Mouse (Mus musculus): ENCODE results near the gene Scg3.
A peak's percentile ranks its signal among the peaks of the same experiment; 100 is the strongest.
"Not testable (repeated sequence)": the region's sequence is repeated elsewhere in the genome, so short reads cannot be mapped to it uniquely, and the experiment has no call there.

The Scg3 gene

DNA sequence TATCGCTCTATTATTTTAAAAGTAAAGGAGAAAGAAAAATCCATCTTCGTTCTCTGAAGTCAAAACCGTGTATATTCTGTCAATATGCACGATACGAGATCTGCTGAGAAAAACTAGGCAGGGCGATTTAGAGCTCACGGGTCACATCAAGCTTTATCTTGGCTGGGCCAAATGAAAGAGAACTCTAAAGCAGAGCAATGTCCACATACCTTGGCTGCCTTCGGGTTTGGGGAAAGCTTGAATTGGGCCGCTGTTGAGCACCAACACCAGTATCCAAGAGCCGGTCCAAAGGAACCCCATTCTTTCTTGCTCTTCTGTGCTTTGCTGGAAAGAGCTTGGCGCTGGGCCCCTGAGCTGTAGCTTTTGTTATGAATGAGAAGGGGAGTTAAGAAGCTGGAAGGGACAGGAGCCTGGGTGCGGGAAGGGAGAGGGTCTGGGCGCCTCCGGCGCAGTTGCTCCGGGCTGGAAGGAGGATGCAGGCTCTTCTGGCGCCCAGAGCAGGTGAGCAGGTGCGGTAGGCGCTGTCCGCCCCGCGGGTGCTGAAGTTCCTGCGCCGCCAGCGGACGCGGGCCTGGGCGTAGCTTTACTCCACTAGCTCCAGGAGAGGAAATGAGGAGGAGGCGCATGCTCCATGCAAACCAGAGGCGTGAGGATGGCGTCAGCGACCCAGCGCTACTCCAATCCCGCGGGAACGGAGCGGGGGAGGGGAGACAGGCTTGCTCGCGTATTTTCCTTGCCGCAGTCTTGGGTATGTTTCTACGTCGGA, at the start of gene Scg3:
Gene Scg3, minus strand, starts transcription at position 631 of the 766 bp plus-strand sequence.
- peak; percentile 18 to 62 for DNase-seq (ENCODE audit: low spot score in 2 of 2)

DNA sequence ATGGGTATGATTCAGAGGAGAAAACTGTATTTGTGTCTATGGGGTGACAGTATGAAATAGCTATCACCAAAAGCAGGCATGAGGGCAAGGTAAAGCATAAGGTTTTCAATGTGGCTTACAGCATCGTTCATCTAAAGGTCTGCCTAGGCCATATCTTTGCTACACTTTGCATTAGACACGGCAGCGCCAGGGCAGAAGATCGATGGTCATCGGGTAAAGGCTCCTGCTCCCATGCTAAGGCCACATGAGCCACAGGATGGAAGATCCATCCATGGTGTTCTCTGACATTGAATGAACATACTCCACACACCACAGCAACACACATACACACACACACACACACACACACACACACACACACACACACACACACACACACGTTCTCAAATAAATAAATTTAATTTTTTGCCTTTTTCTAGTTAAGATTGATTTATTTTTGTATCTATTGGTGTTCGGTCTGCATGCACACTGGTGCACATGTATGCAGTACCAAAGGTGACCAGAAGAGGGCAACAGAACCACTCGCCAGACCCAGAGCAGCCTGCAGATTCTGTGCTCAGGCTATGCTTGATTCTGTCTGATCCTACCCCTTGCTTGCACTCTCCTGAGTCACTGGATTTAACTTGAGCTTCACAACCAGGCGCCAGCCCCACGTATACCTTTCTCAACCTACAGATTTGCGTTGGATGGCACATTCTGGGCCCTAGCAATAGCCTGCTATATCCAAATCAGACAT, 36.3 kb upstream of the Scg3 start:
- DNase-seq (ENCODE audit: low spot score in 2 of 2): peak in 1 of 2 experiments; percentile 53

- no peak for DNase-seq (ENCODE audit: low spot score in 2 of 2)
Measured at GRCm38 (mm10) chr9:75719481-75719880, 35.6 kb upstream of the Scg3 start.

GRCm38 (mm10) chr9:75684772-75685171, 916 bp upstream of the Scg3 start:
- DNase-seq (ENCODE audit: low spot score in 2 of 2): no peak

GRCm38 (mm10) chr9:75684292-75684691, 436 bp upstream of the Scg3 start:
- DNase-seq (ENCODE audit: low spot score in 2 of 2): no peak

DNA sequence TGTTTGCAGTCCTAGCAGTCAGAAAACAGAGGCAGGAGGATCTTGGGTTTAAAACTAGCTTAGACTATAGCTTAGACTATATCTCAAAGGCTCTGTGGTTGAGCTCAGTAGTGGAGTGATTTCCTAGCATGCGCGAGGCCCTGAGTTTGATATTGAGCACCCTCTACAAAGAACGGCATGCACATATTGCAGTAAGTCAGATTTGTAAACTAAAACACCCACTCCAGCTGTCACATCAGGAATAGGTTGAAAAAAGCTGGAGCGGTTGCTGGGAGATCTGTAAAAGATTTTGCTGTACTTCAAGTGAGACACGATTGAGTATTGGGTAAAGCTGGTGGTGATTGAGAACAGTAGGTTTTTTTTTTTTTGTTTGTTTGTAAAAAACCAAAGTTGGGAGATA, 3.2 kb downstream of the Scg3 start:
- no peak for DNase-seq (ENCODE audit: low spot score in 2 of 2)

GRCm38 (mm10) chr9:75679629-75680028, 4.2 kb downstream of the Scg3 start:
- no peak for DNase-seq (ENCODE audit: low spot score in 2 of 2)

DNA sequence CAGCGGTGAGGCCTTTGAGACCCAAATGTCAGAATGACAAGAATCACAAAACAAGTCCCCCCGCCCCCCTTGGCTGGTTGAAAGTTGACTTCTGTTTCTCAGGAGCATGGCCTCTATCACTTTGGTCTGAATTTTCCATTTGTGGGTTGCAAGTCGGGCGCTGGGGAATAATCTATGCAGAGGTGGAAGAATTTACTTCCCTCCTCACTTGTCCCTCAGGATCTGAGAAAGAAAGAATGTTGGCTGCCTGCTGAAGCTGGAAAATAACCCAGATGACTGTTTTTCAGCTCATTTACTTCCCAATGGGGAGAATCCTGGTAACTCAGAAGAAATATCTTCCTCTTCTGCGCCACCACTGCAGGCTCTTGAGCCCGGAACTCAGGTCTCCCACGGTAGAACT, 5.5 kb downstream of the Scg3 start:
- DNase-seq (ENCODE audit: low spot score in 2 of 2): no peak

DNA sequence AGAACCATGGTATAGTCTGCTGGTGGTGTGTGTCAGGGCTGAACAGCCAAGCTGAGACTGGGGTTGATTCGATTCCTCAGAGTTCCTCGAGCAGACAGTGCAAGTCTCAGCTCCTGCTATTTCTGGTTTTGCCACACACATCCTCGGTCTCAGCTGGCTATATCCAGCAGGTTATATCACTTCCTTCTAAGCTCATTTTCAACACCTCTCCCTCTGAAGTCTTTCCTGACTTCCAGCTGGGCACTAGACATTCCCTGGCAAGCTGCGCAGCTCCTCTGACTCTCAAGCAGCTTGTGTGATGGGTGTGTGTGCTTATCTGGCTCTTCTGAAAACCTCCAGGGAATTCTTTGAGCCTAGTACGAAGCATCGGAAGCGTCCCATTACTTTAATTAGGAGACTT, 7.6 kb downstream of the Scg3 start:
- no peak for DNase-seq (ENCODE audit: low spot score in 2 of 2)

- no peak for DNase-seq (ENCODE audit: low spot score in 2 of 2)
Measured at GRCm38 (mm10) chr9:75672769-75673168, 11.1 kb downstream of the Scg3 start.

DNA sequence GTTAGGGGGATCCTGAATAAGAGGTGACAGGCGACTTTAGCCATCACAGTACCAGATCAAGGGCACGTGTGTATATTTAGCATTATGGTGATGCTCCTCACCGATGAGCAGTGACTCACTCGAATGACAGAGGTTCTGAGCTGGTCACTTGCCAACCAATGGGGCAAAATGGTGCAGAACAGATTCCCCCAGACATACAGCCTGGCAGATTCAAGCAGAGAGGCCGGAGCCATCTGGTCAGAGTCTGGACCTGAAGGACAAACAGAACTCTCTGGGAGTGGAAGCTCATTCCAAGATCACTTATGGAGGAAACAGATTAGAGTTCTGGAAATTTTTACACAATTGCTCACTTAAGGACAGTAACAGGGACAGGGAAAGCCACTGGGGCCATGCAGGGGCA, 17.2 kb downstream of the Scg3 start:
- no peak for DNase-seq (ENCODE audit: low spot score in 2 of 2)

- DNase-seq (ENCODE audit: low spot score in 2 of 2): no peak
Measured at GRCm38 (mm10) chr9:75665364-75665763, 18.5 kb downstream of the Scg3 start.

- DNase-seq (ENCODE audit: low spot score in 2 of 2): no peak
Measured at GRCm38 (mm10) chr9:75660917-75661316, 22.9 kb downstream of the Scg3 start.

GRCm38 (mm10) chr9:75656456-75656855, 27.4 kb downstream of the Scg3 start:
- not testable (repeated sequence) for DNase-seq (ENCODE audit: low spot score in 2 of 2)

DNA sequence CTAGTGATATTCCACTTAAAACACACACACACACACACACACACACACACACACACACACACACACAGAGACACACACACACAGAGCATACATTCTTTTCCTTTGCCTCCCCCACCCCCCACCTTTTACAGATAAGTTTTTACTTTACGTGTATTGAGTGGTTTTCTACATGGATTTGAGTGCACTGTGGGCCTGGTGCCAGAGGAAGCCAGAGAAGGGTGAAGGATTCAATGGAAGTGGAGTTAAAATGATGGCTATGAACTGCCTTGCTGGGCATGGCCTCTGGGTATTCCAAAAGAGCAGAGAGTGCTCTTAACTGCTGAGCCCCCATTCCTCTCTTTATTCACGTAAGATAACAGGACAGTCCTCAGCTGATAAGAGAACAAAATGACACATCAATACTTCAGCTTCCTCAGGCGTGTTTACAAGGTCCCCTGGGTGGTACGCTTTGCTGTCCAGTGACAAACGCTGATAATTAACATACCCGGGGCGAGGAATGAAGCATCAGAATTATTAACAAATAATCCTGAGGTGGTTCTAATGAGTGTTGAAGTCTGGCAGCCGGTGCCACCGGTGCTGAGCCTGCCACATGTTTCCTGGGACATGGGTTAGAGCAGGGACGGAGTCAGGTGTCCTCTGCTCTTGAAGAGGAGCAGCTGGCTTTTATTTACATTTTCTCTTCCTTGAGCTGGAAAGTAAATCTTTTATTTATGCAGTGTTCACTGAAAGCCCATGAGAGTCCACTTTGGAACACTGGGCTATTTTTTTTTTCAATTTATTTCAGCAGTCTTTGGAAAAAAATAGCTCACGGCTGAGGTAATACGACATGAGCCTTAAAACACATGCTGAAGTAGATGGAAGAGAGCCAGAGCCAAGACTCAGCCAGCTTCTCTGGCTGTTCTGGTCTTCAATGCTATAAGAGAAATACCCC, 29.6 kb downstream of the Scg3 start:
- DNase-seq (ENCODE audit: low spot score in 2 of 2): no peak

- peak; percentile 51 to 60 for DNase-seq (ENCODE audit: low spot score in 2 of 2)
Measured at GRCm38 (mm10) chr9:75645405-75645804, 38.5 kb downstream of the Scg3 start.

DNA sequence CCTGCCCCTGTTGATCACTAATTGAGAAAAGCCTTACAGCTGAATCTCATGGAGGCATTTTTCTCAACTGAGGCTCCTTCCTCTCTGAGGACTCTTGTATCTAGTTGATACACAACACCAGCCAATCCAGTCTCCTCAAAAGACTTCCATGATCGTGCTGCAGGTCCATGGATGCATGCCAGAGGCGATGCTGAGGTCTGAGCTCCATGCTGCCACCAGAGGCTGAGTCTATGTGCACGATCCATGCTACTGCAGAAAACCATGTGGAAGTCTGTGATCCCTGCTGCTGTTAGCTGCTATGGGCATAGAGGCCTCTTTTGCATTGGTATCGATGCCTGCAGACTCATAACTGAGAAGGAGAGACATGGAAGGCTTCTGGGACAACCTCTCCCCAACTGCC, 49.6 kb downstream of the Scg3 start:
- DNase-seq (ENCODE audit: low spot score in 2 of 2): no peak

DNA sequence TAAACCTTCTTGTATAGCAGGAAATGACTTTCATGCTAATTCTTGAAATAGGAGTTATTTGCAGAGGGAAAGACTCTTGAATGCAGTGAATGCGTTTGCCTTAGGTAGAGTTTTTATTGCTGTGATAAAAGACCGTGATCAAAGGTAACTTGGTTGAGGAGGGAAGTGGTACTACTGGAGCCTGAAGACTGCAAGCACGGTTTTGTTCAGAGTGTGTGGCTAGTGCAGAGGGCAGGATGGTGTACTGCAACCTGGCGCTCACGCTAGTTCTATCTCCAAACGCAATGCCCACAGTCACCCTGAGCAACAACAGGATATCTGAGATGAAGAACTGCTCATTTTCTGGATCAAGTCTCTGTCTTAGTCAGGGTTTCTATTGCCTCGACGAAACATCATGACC, 50.3 kb downstream of the Scg3 start:
- DNase-seq (ENCODE audit: low spot score in 2 of 2): no peak

- peak in 1 of 2 experiments; percentile 29 for DNase-seq (ENCODE audit: low spot score in 2 of 2)
Measured at GRCm38 (mm10) chr9:75632902-75633301, 51.0 kb downstream of the Scg3 start.

GRCm38 (mm10) chr9:75632111-75632510, 51.7 kb downstream of the Scg3 start:
- DNase-seq (ENCODE audit: low spot score in 2 of 2): no peak

DNA sequence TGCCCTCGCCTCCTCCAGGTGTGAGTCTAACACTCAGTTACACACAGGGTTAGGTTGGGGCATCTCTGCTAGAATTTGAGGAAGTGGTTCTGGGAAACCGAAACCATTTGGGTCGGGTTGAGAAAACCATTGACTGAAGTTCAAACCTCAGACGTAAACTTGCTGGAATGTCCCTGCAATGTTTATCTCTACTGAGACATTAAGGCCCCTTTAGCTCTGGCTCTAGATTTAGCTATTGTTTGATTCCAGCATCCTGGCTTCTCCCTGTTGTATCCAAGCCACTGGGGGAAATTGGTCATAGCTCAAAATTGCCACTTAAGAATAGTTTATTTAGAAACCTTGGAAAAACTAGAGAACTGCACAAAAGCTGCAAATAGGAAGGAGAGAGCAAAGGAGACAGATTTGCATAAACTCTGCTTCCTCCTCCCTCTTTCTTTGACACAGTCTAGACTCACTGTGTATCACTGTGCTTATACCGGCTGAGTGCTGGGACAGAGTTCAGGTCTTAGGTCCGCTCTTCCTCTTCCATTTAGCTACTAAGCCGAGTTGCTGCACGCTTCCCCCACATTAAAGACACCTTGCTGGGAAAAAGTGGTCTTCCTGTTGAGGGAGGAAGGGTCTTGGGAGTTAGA, 52.9 kb downstream of the Scg3 start:
- DNase-seq (ENCODE audit: low spot score in 2 of 2): no peak

- DNase-seq (ENCODE audit: low spot score in 2 of 2): no peak
Measured at GRCm38 (mm10) chr9:75626308-75626604, 57.6 kb downstream of the Scg3 start.
